Mouse (Mus musculus): ENCODE data around the gene Cbx3.

DNA sequence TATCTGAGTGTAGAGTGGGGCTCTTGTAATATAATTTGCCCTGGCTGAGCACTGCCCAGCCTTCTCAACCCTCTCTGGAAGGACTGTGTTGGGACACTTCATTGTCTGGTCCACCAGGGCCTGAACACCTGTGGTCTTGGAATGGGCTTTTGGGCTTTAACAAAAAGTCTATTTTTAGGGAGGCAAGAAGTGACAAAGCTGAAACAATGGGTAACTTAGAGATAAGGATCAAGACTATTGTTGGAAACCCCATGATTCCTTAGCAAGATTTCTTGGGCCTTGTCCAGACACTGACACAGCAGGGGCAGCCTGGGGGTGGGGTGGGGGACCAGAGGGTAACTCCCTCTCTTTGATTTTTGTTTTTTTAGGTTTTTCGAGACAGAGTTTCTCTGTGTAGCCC is 40.8 kb downstream of the Cbx3 start:
- TF ChIP-seq CTCF (IDR thresholded peaks at IDR 0.05; ENCODE audit: low read depth, low read length): no peak
- TF ChIP-seq EP300 (IDR thresholded peaks at IDR 0.05; ENCODE audit: insufficient read depth, low read depth, low read length): no peak
- TF ChIP-seq POLR2A (IDR thresholded peaks at IDR 0.05; ENCODE audit: insufficient read depth, low read length): no peak

Data from ES-Bruce4 (cell line).